Mouse (Mus musculus): ENCODE data around the gene Usp27x.

The Usp27x gene

DNA sequence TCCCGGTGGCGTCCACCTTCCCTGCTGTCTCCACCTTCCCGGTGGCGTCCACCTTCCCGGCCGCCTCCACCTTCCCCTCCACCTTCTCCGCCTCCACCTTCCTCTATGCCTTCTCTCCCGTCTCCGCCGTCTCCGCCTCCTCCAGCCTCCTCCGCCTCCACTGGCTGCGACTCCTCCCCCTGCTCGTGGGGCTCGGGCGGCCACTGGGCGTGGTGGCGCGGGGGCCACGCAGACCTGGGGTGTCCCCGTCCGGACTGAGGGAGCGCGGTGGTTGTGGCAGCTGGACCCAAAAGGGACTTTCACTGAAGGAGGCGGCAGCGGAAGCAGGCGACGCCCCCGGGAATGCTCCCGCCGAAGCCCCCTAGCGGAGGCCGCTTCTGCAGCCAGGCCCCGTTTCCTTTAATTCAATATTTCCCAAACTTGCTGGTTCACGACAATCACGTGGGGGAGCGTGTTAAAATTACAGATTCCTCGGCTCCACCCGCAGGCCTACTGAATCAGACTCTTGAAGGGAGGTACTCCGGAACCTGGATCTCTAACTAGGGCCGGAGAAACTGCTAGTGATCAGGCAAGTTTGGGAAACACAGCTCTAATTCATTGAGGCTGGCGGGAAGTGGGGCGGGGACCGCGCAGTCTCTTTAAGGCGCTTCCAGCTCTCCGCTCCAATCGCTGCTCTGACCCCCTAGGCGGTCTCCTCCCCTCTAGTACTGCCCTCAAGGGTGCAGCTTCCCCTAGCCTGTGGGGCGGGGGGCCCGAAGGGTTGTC, at the start of gene Usp27x:
TSS of gene Usp27x (minus strand) at position 115 of the 765 bp plus-strand sequence.
- peak; percentile 46 for DNase-seq (ENCODE audit: low read depth, low spot score)

DNA sequence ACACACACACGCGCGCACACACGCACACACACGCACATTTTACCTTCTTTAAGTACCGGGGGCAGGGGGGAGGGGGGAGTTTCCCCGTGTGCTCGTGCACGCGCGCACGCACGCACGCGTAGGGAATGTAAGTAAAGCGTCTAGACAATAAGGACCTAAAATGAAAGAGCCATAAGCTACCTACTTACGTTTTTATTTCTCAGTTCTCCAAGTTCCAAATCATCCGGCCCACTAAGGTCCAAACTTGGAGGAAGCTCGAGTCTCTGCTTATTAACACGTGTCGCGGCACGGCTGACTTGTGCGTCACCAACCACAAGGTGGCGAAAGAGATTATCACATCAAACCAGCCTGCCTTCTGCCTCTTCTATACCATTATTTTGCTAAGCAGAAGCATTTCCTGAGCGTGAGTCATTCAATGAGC, 47.1 kb upstream of the Usp27x start:
- DNase-seq (ENCODE audit: low read depth, low spot score) = no peak

DNA sequence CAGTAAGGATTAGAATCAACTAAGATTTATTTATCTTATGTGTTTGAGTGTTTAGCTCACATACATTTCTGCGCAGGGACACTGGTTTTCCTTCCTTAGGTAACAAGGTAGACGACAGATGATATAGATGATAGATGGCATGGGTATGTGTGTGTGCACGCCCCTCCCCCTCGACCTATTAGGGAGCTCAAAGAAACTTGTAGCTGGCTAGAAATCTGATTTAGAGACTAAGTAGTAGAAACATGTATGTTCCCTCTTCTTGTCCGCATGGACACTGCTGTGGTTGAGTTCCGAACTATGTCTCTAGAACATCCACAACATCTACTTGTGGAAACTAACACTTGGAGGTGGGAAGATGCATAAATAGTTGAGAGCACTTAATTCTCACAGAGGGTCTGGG, 46.5 kb upstream of the Usp27x start:
- no peak for DNase-seq (ENCODE audit: low read depth, low spot score)

DNA sequence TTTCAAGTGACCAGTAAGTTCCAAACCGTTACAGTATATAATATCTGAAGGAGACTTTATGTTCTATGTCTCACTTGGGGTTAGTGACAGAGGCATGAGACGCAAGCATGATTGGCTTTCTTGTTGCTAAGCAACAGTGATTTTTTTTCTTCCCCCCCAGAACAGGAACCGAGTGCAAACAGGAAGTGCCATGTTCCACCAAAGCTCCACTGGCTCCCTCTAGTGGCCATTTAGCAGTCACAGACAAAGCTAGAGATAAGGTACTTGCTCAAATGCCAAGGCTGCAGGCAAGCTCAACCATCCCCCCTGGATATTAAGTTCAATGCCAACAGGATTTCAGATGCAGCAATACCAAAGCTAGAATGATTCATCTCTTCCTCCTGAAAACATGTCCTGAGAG, 45.4 kb upstream of the Usp27x start:
- peak; percentile 75 for DNase-seq (ENCODE audit: low read depth, low spot score)

DNA sequence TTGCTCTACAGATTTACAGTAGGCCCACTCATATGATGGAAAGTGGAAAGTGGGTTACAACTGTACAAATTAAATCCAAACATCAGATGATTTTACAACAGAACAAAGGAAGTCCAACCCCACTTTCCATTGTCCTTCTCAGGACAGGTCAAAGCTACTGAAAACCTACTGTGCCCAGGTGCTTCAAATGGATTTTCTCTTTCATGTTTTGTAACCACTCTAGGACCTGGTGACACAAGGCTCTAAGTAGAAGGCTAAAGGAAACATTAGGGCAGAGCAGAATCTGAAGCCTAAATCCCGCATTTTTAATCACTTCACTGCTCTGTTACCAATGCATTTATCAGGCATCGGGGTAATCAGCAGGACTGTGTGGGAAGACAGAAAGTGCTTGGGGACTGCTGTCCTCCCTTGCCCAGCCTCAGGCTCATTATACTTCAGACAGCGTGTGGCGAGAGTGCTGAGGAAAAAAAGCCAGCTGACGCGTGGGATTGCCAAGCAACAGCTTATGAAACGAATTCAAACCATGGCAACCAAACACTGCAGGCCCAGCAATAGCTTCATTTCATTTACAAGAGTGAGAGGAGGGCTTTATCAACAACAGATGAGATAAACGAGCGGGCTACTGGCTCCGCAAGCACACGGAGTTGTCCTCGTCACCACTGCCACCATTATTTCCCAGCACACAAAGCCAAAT, 40.7 kb upstream of the Usp27x start:
- DNase-seq (ENCODE audit: low read depth, low spot score) = no peak

DNA sequence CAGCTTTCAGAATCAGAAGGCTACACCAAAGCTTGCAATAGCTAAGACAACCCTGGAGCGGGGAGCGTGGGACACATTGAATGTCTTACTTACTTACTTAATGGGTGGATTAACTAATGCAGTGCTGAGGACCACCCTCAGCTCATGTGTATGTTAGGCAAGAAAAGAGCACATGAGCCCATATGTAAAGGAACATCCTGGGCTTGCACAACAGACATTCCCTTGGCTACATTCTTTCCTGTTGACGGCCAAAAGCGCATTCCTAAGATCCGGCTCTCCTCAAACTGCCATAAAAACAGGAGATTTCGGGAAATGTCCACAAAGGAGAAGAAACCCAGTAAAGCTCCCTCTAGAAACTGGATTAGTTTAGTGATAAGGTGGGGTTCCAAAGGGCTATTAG, 39.7 kb upstream of the Usp27x start:
- no peak for DNase-seq (ENCODE audit: low read depth, low spot score)

DNA sequence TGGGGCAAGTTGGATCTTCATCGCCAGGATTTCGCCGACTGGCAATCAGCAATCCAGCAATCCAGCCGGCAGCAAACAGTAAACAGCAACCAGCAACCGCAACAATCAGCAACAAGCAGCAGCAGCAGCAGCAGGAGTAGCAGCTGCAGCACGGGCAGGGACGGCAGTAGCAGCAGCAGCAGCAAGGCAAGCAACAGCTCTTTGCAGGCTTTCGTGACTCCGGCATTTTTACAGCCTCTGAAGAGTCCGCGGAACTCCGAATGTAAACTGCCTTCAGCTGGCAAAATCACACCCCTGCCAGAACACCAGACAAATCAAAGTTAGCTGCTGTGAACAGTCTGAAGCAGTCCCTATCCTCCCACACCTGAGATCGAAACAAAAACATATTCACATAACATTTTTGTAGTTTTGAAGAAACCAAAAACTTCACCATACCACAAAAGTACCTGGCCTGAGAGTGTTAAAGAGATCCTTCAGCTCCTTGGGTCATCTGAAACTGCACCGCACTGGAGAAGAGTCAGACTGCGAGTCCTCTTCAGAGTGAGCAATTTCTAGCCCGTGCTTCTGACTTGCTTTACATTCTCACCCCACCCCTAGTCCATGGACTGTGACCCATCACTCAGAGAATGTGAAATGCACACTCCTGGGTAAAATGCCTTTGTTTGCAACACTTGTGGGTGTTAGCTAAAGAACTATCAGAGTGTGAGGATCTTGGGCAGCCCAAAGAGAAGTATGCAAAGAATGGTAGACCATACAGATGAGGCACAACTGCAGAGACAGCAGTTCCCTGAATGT, 36.8 kb upstream of the Usp27x start:
- DNase-seq (ENCODE audit: low read depth, low spot score) = no peak

DNA sequence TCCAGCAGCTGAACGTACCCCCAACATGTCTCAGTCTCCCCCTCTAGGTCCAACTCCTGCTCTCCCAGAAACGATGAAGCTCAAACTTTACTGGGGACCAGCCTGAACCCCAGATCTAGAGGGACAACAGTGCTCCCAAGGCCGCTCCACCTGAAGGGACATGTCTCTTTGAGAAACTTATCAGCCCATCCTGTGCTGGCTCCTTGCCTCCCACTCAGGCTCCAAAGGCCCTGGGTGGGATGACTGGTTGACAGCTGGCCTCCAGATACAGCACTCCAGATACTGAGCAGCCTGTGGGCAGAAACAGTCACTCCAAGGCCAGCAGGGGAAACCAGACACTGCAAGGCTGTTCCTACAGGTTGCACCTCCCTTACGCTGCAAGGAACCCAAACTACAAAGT, 956 bp upstream of the Usp27x start:
- DNase-seq (ENCODE audit: low read depth, low spot score) = no peak

DNA sequence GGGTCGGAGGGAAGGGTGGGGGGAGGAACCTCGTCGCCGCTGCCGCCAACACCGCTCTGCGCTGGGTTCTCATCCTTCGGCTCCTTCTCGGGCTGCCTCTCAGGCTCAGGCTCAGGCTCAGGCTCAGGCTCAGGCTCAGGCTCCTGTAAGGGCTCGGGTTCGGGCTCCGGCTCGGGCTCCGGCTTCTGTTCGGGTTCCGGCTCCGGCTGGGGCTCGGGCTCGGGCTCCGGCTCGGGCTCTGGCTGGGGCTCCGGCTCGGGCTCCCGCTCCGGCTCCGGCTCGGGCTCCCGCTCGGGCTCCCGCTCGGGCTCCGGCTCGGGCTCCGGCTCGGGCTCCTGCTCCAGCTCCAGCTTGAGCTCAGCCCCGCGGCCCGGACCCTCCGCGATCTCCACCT, 311 bp downstream of the Usp27x start:
- no peak for DNase-seq (ENCODE audit: low read depth, low spot score)

DNA sequence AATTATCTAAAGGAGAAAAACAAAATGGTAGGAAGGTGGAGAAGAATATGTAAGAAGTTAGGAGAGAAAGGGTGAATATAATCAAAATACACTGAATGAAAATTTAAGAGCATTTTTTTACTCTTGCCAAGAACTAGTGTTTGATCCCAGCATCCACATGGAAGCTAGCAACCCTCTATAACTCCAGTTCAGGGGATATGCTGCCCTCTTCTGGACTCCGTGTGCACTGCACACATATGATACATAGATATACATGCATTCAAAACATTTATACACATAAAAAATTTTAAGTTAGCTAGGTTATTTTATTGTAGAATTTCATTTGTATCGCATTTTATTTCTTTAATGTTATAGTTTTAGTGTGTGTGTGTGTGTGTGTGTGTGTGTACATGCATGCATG, 50.2 kb downstream of the Usp27x start:
- DNase-seq (ENCODE audit: low read depth, low spot score) = no peak

DNA sequence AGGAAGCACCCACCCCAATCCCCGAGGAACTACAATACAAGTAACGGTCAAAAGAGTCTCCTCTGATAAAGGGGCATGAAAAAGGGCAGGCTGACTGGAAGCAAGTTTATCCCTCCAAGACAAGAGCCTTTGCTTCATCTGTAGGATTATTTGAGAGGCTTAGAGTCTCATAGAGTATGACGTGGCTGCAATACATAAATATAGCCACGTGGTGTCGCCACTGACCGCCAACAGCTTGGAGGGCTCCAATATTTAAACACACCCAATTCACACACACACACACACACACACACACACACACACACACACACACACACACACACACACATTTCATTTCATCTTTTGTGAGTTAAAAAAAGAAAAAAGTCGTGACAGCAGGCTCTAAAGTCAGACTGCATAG, 53.3 kb downstream of the Usp27x start:
- no peak for DNase-seq (ENCODE audit: low read depth, low spot score)

Data from brain, embryonic 18.5 days (tissue).